Mouse (Mus musculus) neural tube, embryonic 12.5 days (tissue): ENCODE data around the gene Cfap299. TPM values are rescaled to one million over a fixed set of nuclear protein-coding genes. Genes with fewer than 3 reads are reported as not detected.

Experiments
- ATAC-seq: fragments of 200-750 bp; cut with Nextera tagmentation; 2 replicates; pipeline ENCODE4 v1.8.0; 2017; ENCODE audit warnings: low read depth, mild to moderate bottlenecking, moderate TSS enrichment, moderate library complexity; ENCODE audit not compliant: low FRiP score
- H3K27ac ChIP-seq: fragments of 300-500 bp; sonication (generic); 2 replicates; pipeline ENCODE4 v1.5.1; 2016
- H3K27me3 ChIP-seq: fragments of 300-500 bp; sonication (generic); replicated peaks from 2 replicates; pipeline ENCODE4 v1.6.1; 2016; ENCODE audit warnings: mild to moderate bottlenecking
- H3K36me3 ChIP-seq: fragments of 300-500 bp; sonication (generic); 2 replicates; pipeline ENCODE4 v1.6.1; 2016; ENCODE audit warnings: mild to moderate bottlenecking
- H3K4me1 ChIP-seq: fragments of 300-500 bp; sonication (generic); 2 replicates; pipeline ENCODE4 v1.6.1; 2016
- H3K4me2 ChIP-seq: fragments of 300-500 bp; sonication (generic); replicated peaks from 2 replicates; pipeline ENCODE4 v1.6.1; 2016; ENCODE audit warnings: mild to moderate bottlenecking
- H3K4me3 ChIP-seq: fragments of 300-500 bp; sonication (generic); 2 replicates; pipeline ENCODE4 v1.5.1; 2016
- H3K9ac ChIP-seq: fragments of 300-500 bp; sonication (generic); 2 replicates; pipeline ENCODE4 v1.6.1; 2016; ENCODE audit warnings: mild to moderate bottlenecking
- H3K9me3 ChIP-seq: fragments of 300-500 bp; sonication (generic); 2 replicates; pipeline ENCODE4 v1.6.1; 2016; ENCODE audit warnings: mild to moderate bottlenecking
- WGBS: fragments of 180-500 bp; shearing (Covaris S2); methylation state at CpG from one replicate; pipeline ENCODE4 v1.1.7; 2016; 5-methylcytosine and 5-hydroxymethylcytosine counted together
- polyA plus RNA-seq: library from polyadenylated mRNA; unstranded; fragments of >200 nt; fragmentation: Nextera tagmentation; extraction: Ambion mirVana; gene quantifications from 2 replicates; pipeline ENCODE4 v1.2.1, GENCODE M21; 2016

Gene Cfap299
- polyA plus RNA-seq, 1 experiment from 2014 or later = 0.53 TPM

- Histone ChIP-seq H3K9me3 (no peaks in the 10 kb centered on the region), H3K27me3 (no peaks in the 10 kb centered on the region), H3K4me1 (no peaks in the 10 kb centered on the region), H3K27ac (no peak overlapping the region), H3K4me2 (no peak overlapping the region), H3K9ac (no peak overlapping the region), H3K36me3 (no peaks in the 10 kb centered on the region), H3K4me3 (no peak overlapping the region)
- ATAC-seq = no peak
- WGBS = 86% methylated on average over 2 of the region's 2 CpGs
Observed at GRCm38 (mm10) chr5:98715392-98715791, 386.3 kb downstream of the Cfap299 start.

GRCm38 (mm10) chr5:98732157-98733009 lies 403.3 kb downstream of the Cfap299 start:
- H3K9ac ChIP-seq = no peak overlapping the region
- H3K27me3 ChIP-seq = no peaks in the 10 kb centered on the region
- no peaks in the 10 kb centered on the region for H3K36me3 ChIP-seq
- H3K9me3 ChIP-seq = no peaks in the 10 kb centered on the region
- H3K4me1 ChIP-seq = no peaks in the 10 kb centered on the region
- H3K4me3 ChIP-seq = no peak overlapping the region
- WGBS = 55% methylated on average over 6 of the region's 6 CpGs
- no peak for ATAC-seq
- no peak overlapping the region for H3K27ac ChIP-seq
- no peak overlapping the region for H3K4me2 ChIP-seq

- Histone ChIP-seq H3K36me3 (no peaks in the 10 kb centered on the region), H3K27ac (no peak overlapping the region), H3K27me3 (no peaks in the 10 kb centered on the region), H3K4me3 (no peak overlapping the region), H3K9ac (no peak overlapping the region), H3K9me3 (no peaks in the 10 kb centered on the region), H3K4me1 (no peaks in the 10 kb centered on the region), H3K4me2 (no peak overlapping the region)
- WGBS = 80% methylated on average over 2 of the region's 2 CpGs
- ATAC-seq = no peak
Observed at GRCm38 (mm10) chr5:98733010-98733399, 403.9 kb downstream of the Cfap299 start.

- H3K4me1 ChIP-seq = no peaks in the 10 kb centered on the region
- H3K4me2 ChIP-seq = no peak overlapping the region
- H3K27me3 ChIP-seq = no peaks in the 10 kb centered on the region
- H3K9me3 ChIP-seq = no peaks in the 10 kb centered on the region
- H3K36me3 ChIP-seq = no peaks in the 10 kb centered on the region
- no peak for ATAC-seq
- 84% methylated on average over 15 of the region's 15 CpGs for WGBS
- H3K4me3 ChIP-seq = no peak overlapping the region
- H3K9ac ChIP-seq = no peak overlapping the region
- no peak overlapping the region for H3K27ac ChIP-seq
Observed at GRCm38 (mm10) chr5:98761858-98762652, 433.0 kb downstream of the Cfap299 start.

- Histone ChIP-seq H3K27ac (no peak overlapping the region), H3K4me2 (no peak overlapping the region), H3K4me3 (no peak overlapping the region), H3K9me3 (no peaks in the 10 kb centered on the region), H3K36me3 (no peaks in the 10 kb centered on the region), H3K4me1 (no peaks in the 10 kb centered on the region), H3K27me3 (no peaks in the 10 kb centered on the region), H3K9ac (no peak overlapping the region)
- 92% methylated on average over 4 of the region's 4 CpGs for WGBS
- ATAC-seq = no peak
Observed at GRCm38 (mm10) chr5:98778588-98778987, 449.5 kb downstream of the Cfap299 start.

- no peak overlapping the region for H3K4me2 ChIP-seq
- no peak overlapping the region for H3K27ac ChIP-seq
- no peak overlapping the region for H3K9ac ChIP-seq
- no peaks in the 10 kb centered on the region for H3K4me1 ChIP-seq
- H3K27me3 ChIP-seq = no peaks in the 10 kb centered on the region
- no peak for ATAC-seq
- WGBS = 93% methylated on average over 7 of the region's 7 CpGs
- no peaks in the 10 kb centered on the region for H3K36me3 ChIP-seq
- no peak overlapping the region for H3K4me3 ChIP-seq
- no peaks in the 10 kb centered on the region for H3K9me3 ChIP-seq
Observed at GRCm38 (mm10) chr5:98782066-98782465, 453.0 kb downstream of the Cfap299 start.

- no peak overlapping the region for H3K27ac ChIP-seq
- H3K4me1 ChIP-seq = no peaks in the 10 kb centered on the region
- ATAC-seq = no peak
- H3K27me3 ChIP-seq = no peaks in the 10 kb centered on the region
- no peak overlapping the region for H3K4me3 ChIP-seq
- H3K4me2 ChIP-seq = no peak overlapping the region
- H3K9me3 ChIP-seq = no peaks in the 10 kb centered on the region
- H3K36me3 ChIP-seq = no peaks in the 10 kb centered on the region
- no peak overlapping the region for H3K9ac ChIP-seq
- 81% methylated on average over 4 of the region's 4 CpGs for WGBS
Observed at GRCm38 (mm10) chr5:98787735-98788134, 458.6 kb downstream of the Cfap299 start.

GRCm38 (mm10) chr5:98788568-98788967 lies 459.5 kb downstream of the Cfap299 start:
- H3K4me3 ChIP-seq = no peak overlapping the region
- H3K9me3 ChIP-seq = no peaks in the 10 kb centered on the region
- no peak overlapping the region for H3K9ac ChIP-seq
- H3K27me3 ChIP-seq = no peaks in the 10 kb centered on the region
- H3K4me1 ChIP-seq = no peaks in the 10 kb centered on the region
- no peak overlapping the region for H3K4me2 ChIP-seq
- H3K36me3 ChIP-seq = no peaks in the 10 kb centered on the region
- 88% methylated on average over 7 of the region's 7 CpGs for WGBS
- no peak overlapping the region for H3K27ac ChIP-seq
- ATAC-seq = no peak

GRCm38 (mm10) chr5:98790894-98791607 lies 461.9 kb downstream of the Cfap299 start:
- WGBS = 76% methylated on average over 7 of the region's 7 CpGs
- Histone ChIP-seq H3K9me3 (no peaks in the 10 kb centered on the region), H3K4me3 (no peak overlapping the region), H3K4me2 (no peak overlapping the region), H3K4me1 (no peaks in the 10 kb centered on the region), H3K27me3 (no peaks in the 10 kb centered on the region), H3K9ac (no peak overlapping the region), H3K27ac (no peak overlapping the region), H3K36me3 (no peaks in the 10 kb centered on the region)
- ATAC-seq = no peak

- H3K4me1 ChIP-seq = no peaks in the 10 kb centered on the region
- H3K4me3 ChIP-seq = no peak overlapping the region
- no peaks in the 10 kb centered on the region for H3K27me3 ChIP-seq
- 64% methylated on average over 5 of the region's 5 CpGs for WGBS
- H3K9me3 ChIP-seq = no peaks in the 10 kb centered on the region
- no peaks in the 10 kb centered on the region for H3K36me3 ChIP-seq
- ATAC-seq = no peak
- no peak overlapping the region for H3K27ac ChIP-seq
- no peak overlapping the region for H3K9ac ChIP-seq
- no peak overlapping the region for H3K4me2 ChIP-seq
Observed at GRCm38 (mm10) chr5:98801495-98801894, 472.4 kb downstream of the Cfap299 start.

- no peaks in the 10 kb centered on the region for H3K4me1 ChIP-seq
- H3K4me3 ChIP-seq = no peak overlapping the region
- no peak overlapping the region for H3K27ac ChIP-seq
- WGBS = 90% methylated on average over 6 of the region's 6 CpGs
- H3K9ac ChIP-seq = no peak overlapping the region
- no peaks in the 10 kb centered on the region for H3K27me3 ChIP-seq
- H3K9me3 ChIP-seq = no peaks in the 10 kb centered on the region
- H3K36me3 ChIP-seq = no peaks in the 10 kb centered on the region
- H3K4me2 ChIP-seq = no peak overlapping the region
- no peak for ATAC-seq
Observed at GRCm38 (mm10) chr5:98804761-98805160, 475.7 kb downstream of the Cfap299 start.

GRCm38 (mm10) chr5:98806492-98806891 lies 477.4 kb downstream of the Cfap299 start:
- WGBS = 96% methylated on average over 4 of the region's 4 CpGs
- no peak overlapping the region for H3K9ac ChIP-seq
- ATAC-seq = no peak
- no peak overlapping the region for H3K27ac ChIP-seq
- no peaks in the 10 kb centered on the region for H3K9me3 ChIP-seq
- no peaks in the 10 kb centered on the region for H3K36me3 ChIP-seq
- no peak overlapping the region for H3K4me3 ChIP-seq
- H3K27me3 ChIP-seq = no peaks in the 10 kb centered on the region
- no peak overlapping the region for H3K4me2 ChIP-seq
- no peaks in the 10 kb centered on the region for H3K4me1 ChIP-seq
